Comparison of ENCODE assay signal across 10 mouse cellular contexts in genomic region chr17:4220661-4221360, GRCm38 (mm10).
DNase-seq lines count a peak whose midpoint lies in the region; ATAC-seq lines count a peak whose summit lies in the region.
"Had no signal": no experiment of that assay in that cellular context is flagged by ENCODE, and none has a peak within 500 bp of the region (broad histone marks: within the 10 kb centered on the region; RNA-seq: fewer than 3 reads in every experiment).

No protein-coding gene starts in this region.

- H3K4me3 ChIP-seq in limb, embryonic 11.5 days (ENCODE audit: low read depth, low read length): no peak overlapping the region
- H3K4me3 ChIP-seq in limb, embryonic 10.5 days: no peak overlapping the region
- H3K4me3 ChIP-seq in limb, embryonic 13.5 days: no peak overlapping the region
- H3K4me3 ChIP-seq: neural tube, embryonic 13.5 days had no signal

- H3K27me3 ChIP-seq in limb, embryonic 11.5 days (ENCODE audit: control insufficient read depth, insufficient read depth, low read length): no peaks in the 10 kb centered on the region
- H3K27me3 ChIP-seq in limb, embryonic 10.5 days (ENCODE audit: low read depth, poor library complexity, severe bottlenecking): no peaks in the 10 kb centered on the region
- H3K27me3 ChIP-seq in limb, embryonic 13.5 days: no peaks in the 10 kb centered on the region; the same call in 1 of the 2 replicates
- H3K27me3 ChIP-seq: neural tube, embryonic 13.5 days had no signal

- ATAC-seq in cerebellum, adult (ENCODE audit: insufficient number of reproducible peaks, low FRiP score, low TSS enrichment): 0 out of 2 replicates have a peak, but pooled peaks have one; percentile 36
- ATAC-seq in limb, embryonic 11.5 days (ENCODE audit: insufficient number of reproducible peaks, low FRiP score, low TSS enrichment, low read depth): peak; percentile 51; the same call in 1 of the 2 replicates
- peak; percentile 69 for ATAC-seq in limb, embryonic 13.5 days (ENCODE audit: low FRiP score, low read depth)

- H3K36me3 ChIP-seq in limb, embryonic 11.5 days (ENCODE audit: control insufficient read depth, insufficient read depth, low read length): no peaks in the 10 kb centered on the region
- H3K36me3 ChIP-seq in limb, embryonic 10.5 days: no peaks in the 10 kb centered on the region
- no peaks in the 10 kb centered on the region for H3K36me3 ChIP-seq in limb, embryonic 13.5 days
- H3K36me3 ChIP-seq: neural tube, embryonic 13.5 days had no signal

- no peak overlapping the region for H3K4me2 ChIP-seq in limb, embryonic 11.5 days (ENCODE audit: low read depth, severe bottlenecking)
- peak overlapping the region; percentile 39 for H3K4me2 ChIP-seq in limb, embryonic 13.5 days (replicated peaks)
- H3K4me2 ChIP-seq: neural tube, embryonic 13.5 days had no signal

- peaks cover 7% of the 10 kb centered on the region for H3K4me1 ChIP-seq in limb, embryonic 11.5 days (ENCODE audit: control insufficient read depth, insufficient read depth, low read length)
- peaks cover 31% of the 10 kb centered on the region for H3K4me1 ChIP-seq in limb, embryonic 10.5 days
- peaks cover 31% of the 10 kb centered on the region for H3K4me1 ChIP-seq in limb, embryonic 13.5 days

- WGBS in limb, embryonic 11.5 days: 43% methylated on average over 12 of the region's 12 CpGs
- WGBS in limb, embryonic 10.5 days: 64% methylated on average over 12 of the region's 12 CpGs
- WGBS in limb, embryonic 13.5 days: 23% methylated on average over 12 of the region's 12 CpGs

- no peak for DNase-seq in cerebellum, adult 11 months
- DNase-seq in limb, embryonic 11.5 days (ENCODE audit: low spot score): no peak
- no peak for DNase-seq in limb, embryonic 10.5 days (ENCODE audit: low spot score)
- DNase-seq in heart, adult 8-10 months (ENCODE audit: low spot score): peak; percentile 43
- DNase-seq in thymus, postnatal 0 days (ENCODE audit: low spot score): no peak
- DNase-seq in spleen, adult 18-20 months: no peak
- DNase-seq: thymus, postnatal 14 days had no signal

- no peak overlapping the region for H3K9ac ChIP-seq in limb, embryonic 11.5 days (ENCODE audit: low read length)
- H3K9ac ChIP-seq in limb, embryonic 13.5 days: no peak overlapping the region
- H3K9ac ChIP-seq: neural tube, embryonic 13.5 days had no signal

- H3K27ac ChIP-seq in limb, embryonic 11.5 days (replicated peaks; ENCODE audit: low read depth, low read length): no peak overlapping the region
- H3K27ac ChIP-seq in limb, embryonic 10.5 days: no peak overlapping the region
- no peak overlapping the region for H3K27ac ChIP-seq in limb, embryonic 13.5 days
- H3K27ac ChIP-seq: neural tube, embryonic 13.5 days had no signal

- no peaks in the 10 kb centered on the region for H3K9me3 ChIP-seq in limb, embryonic 11.5 days (ENCODE audit: control insufficient read depth, low read length)
- H3K9me3 ChIP-seq in limb, embryonic 10.5 days (replicated peaks): no peaks in the 10 kb centered on the region
- no peaks in the 10 kb centered on the region for H3K9me3 ChIP-seq in limb, embryonic 13.5 days
- H3K9me3 ChIP-seq: neural tube, embryonic 13.5 days had no signal
